Mouse (Mus musculus): ENCODE data around the gene Matn1. TPM values are rescaled to one million over a fixed set of nuclear protein-coding genes. Genes with fewer than 3 reads are reported as not detected.

Matn1 gene
- polyA plus RNA-seq, 1 experiment from 2014 or later: 12.1 TPM

GRCm38 (mm10) chr4:130908133-130908532 lies 36.1 kb upstream of the Matn1 start:
- H3K9ac ChIP-seq (replicated peaks): no peak overlapping the region
- no peaks in the 10 kb centered on the region for H3K9me3 ChIP-seq
- no peaks in the 10 kb centered on the region for H3K36me3 ChIP-seq
- no peaks in the 10 kb centered on the region for H3K27me3 ChIP-seq
- no peak for ATAC-seq (ENCODE audit: insufficient number of reproducible peaks, insufficient read depth, low FRiP score, low TSS enrichment, low read depth)
- peak overlapping the region; percentile 4; the same call in 1 of the 2 replicates for H3K27ac ChIP-seq
- WGBS: 90% methylated on average over 10 of the region's 10 CpGs
- peaks cover 48% of the 10 kb centered on the region for H3K4me1 ChIP-seq (replicated peaks)
- H3K4me3 ChIP-seq (replicated peaks): no peak overlapping the region
- no peak overlapping the region for H3K4me2 ChIP-seq

GRCm38 (mm10) chr4:130909167-130909874 lies 34.9 kb upstream of the Matn1 start:
- no peak overlapping the region for H3K9ac ChIP-seq (replicated peaks)
- H3K36me3 ChIP-seq: no peaks in the 10 kb centered on the region
- no peak overlapping the region for H3K27ac ChIP-seq
- peaks cover 53% of the 10 kb centered on the region for H3K4me1 ChIP-seq (replicated peaks)
- no peaks in the 10 kb centered on the region for H3K27me3 ChIP-seq
- H3K4me2 ChIP-seq: no peak overlapping the region
- no peak overlapping the region for H3K4me3 ChIP-seq (replicated peaks)
- no peak for ATAC-seq (ENCODE audit: insufficient number of reproducible peaks, insufficient read depth, low FRiP score, low TSS enrichment, low read depth)
- no peaks in the 10 kb centered on the region for H3K9me3 ChIP-seq
- WGBS: 55% methylated on average over 17 of the region's 17 CpGs

GRCm38 (mm10) chr4:130910666-130911065 lies 33.5 kb upstream of the Matn1 start:
- no peak overlapping the region for H3K9ac ChIP-seq (replicated peaks)
- no peaks in the 10 kb centered on the region for H3K36me3 ChIP-seq
- no peaks in the 10 kb centered on the region for H3K27me3 ChIP-seq
- H3K27ac ChIP-seq: no peak overlapping the region
- H3K4me1 ChIP-seq (replicated peaks): peaks cover 50% of the 10 kb centered on the region
- ATAC-seq (ENCODE audit: insufficient number of reproducible peaks, insufficient read depth, low FRiP score, low TSS enrichment, low read depth): no peak
- 37% methylated on average over 7 of the region's 7 CpGs for WGBS
- H3K4me2 ChIP-seq: no peak overlapping the region
- H3K4me3 ChIP-seq (replicated peaks): no peak overlapping the region
- no peaks in the 10 kb centered on the region for H3K9me3 ChIP-seq

- Histone ChIP-seq H3K9me3 (no peaks in the 10 kb centered on the region), H3K9ac (replicated peaks) (no peak overlapping the region), H3K36me3 (no peaks in the 10 kb centered on the region), H3K4me2 (no peak overlapping the region), H3K4me1 (replicated peaks) (peaks cover 32% of the 10 kb centered on the region), H3K27me3 (no peaks in the 10 kb centered on the region), H3K4me3 (replicated peaks) (no peak overlapping the region), H3K27ac (no peak overlapping the region)
- ATAC-seq (ENCODE audit: insufficient number of reproducible peaks, insufficient read depth, low FRiP score, low TSS enrichment, low read depth): no peak
- 80% methylated on average over 3 of the region's 3 CpGs for WGBS
Measured at GRCm38 (mm10) chr4:130912626-130913025, 31.6 kb upstream of the Matn1 start.

- no peak for ATAC-seq (ENCODE audit: insufficient number of reproducible peaks, insufficient read depth, low FRiP score, low TSS enrichment, low read depth)
- 61% methylated on average over 11 of the region's 11 CpGs for WGBS
- no peak within 1 kb of the TSS for H3K4me3 ChIP-seq (replicated peaks)
- no peaks in the 10 kb centered on the region for H3K36me3 ChIP-seq
- H3K9ac ChIP-seq (replicated peaks): no peak within 1 kb of the TSS
- no peak within 1 kb of the TSS for H3K27ac ChIP-seq
- 0 out of 2 replicates have a peak within 1 kb of the TSS, but pooled peaks have one; percentile 6 for H3K4me2 ChIP-seq
- H3K27me3 ChIP-seq: no peaks in the 10 kb centered on the region
- no peaks in the 10 kb centered on the region for H3K9me3 ChIP-seq
- peaks cover 28% of the 10 kb centered on the region for H3K4me1 ChIP-seq (replicated peaks)
Measured at GRCm38 (mm10) chr4:130913077-130913476, 31.1 kb upstream of the Matn1 start, which contains the start of gene Laptm5. Gene Laptm5 (plus strand): TSS chr4:130913125.

GRCm38 (mm10) chr4:130913511-130913910 lies 30.7 kb upstream of the Matn1 start:
- Histone ChIP-seq H3K4me3 (replicated peaks) (no peak overlapping the region), H3K27ac (no peak overlapping the region), H3K4me1 (replicated peaks) (peaks cover 28% of the 10 kb centered on the region), H3K9ac (replicated peaks) (no peak overlapping the region), H3K4me2 (0 out of 2 replicates have a peak overlapping the region, but pooled peaks have one; percentile 6), H3K9me3 (no peaks in the 10 kb centered on the region), H3K36me3 (no peaks in the 10 kb centered on the region), H3K27me3 (no peaks in the 10 kb centered on the region)
- WGBS: 80% methylated on average over 3 of the region's 3 CpGs
- ATAC-seq (ENCODE audit: insufficient number of reproducible peaks, insufficient read depth, low FRiP score, low TSS enrichment, low read depth): no peak

- H3K27ac ChIP-seq: no peak overlapping the region
- H3K4me2 ChIP-seq: no peak overlapping the region
Measured at GRCm38 (mm10) chr4:130914011-130914410, 30.2 kb upstream of the Matn1 start.

GRCm38 (mm10) chr4:130914527-130914926 lies 29.7 kb upstream of the Matn1 start:
- Histone ChIP-seq H3K9ac (replicated peaks) (no peak overlapping the region), H3K27ac (no peak overlapping the region), H3K36me3 (no peaks in the 10 kb centered on the region), H3K9me3 (no peaks in the 10 kb centered on the region), H3K4me1 (replicated peaks) (peaks cover 21% of the 10 kb centered on the region), H3K4me3 (replicated peaks) (no peak overlapping the region), H3K4me2 (no peak overlapping the region), H3K27me3 (no peaks in the 10 kb centered on the region)
- no peak for ATAC-seq (ENCODE audit: insufficient number of reproducible peaks, insufficient read depth, low FRiP score, low TSS enrichment, low read depth)
- WGBS: 77% methylated on average over 7 of the region's 7 CpGs

More at GRCm38 (mm10) chr4:130914011-130914410, 30.2 kb upstream of the Matn1 start:
- no peak overlapping the region for H3K4me3 ChIP-seq (replicated peaks)
- no peaks in the 10 kb centered on the region for H3K27me3 ChIP-seq
- no peak overlapping the region for H3K9ac ChIP-seq (replicated peaks)
- no peaks in the 10 kb centered on the region for H3K36me3 ChIP-seq
- no peak for ATAC-seq (ENCODE audit: insufficient number of reproducible peaks, insufficient read depth, low FRiP score, low TSS enrichment, low read depth)
- H3K9me3 ChIP-seq: no peaks in the 10 kb centered on the region
- peaks cover 23% of the 10 kb centered on the region for H3K4me1 ChIP-seq (replicated peaks)
- WGBS: 79% methylated on average over 4 of the region's 4 CpGs

GRCm38 (mm10) chr4:130915006-130915667 lies 29.0 kb upstream of the Matn1 start:
- no peaks in the 10 kb centered on the region for H3K36me3 ChIP-seq
- no peak for ATAC-seq (ENCODE audit: insufficient number of reproducible peaks, insufficient read depth, low FRiP score, low TSS enrichment, low read depth)
- peaks cover 23% of the 10 kb centered on the region for H3K4me1 ChIP-seq (replicated peaks)
- H3K9ac ChIP-seq (replicated peaks): no peak overlapping the region
- no peaks in the 10 kb centered on the region for H3K9me3 ChIP-seq
- no peak overlapping the region for H3K27ac ChIP-seq
- H3K4me2 ChIP-seq: no peak overlapping the region
- H3K4me3 ChIP-seq (replicated peaks): no peak overlapping the region
- no peaks in the 10 kb centered on the region for H3K27me3 ChIP-seq
- WGBS: 75% methylated on average over 12 of the region's 12 CpGs

GRCm38 (mm10) chr4:130915668-130916035 lies 28.5 kb upstream of the Matn1 start:
- H3K4me2 ChIP-seq: no peak overlapping the region
- peaks cover 27% of the 10 kb centered on the region for H3K4me1 ChIP-seq (replicated peaks)
- no peaks in the 10 kb centered on the region for H3K36me3 ChIP-seq
- no peak overlapping the region for H3K4me3 ChIP-seq (replicated peaks)
- no peak for ATAC-seq (ENCODE audit: insufficient number of reproducible peaks, insufficient read depth, low FRiP score, low TSS enrichment, low read depth)
- H3K9ac ChIP-seq (replicated peaks): no peak overlapping the region
- H3K9me3 ChIP-seq: no peaks in the 10 kb centered on the region
- 48% methylated on average over 7 of the region's 7 CpGs for WGBS
- H3K27me3 ChIP-seq: no peaks in the 10 kb centered on the region
- no peak overlapping the region for H3K27ac ChIP-seq

GRCm38 (mm10) chr4:130916639-130917038 lies 27.5 kb upstream of the Matn1 start:
- H3K9ac ChIP-seq (replicated peaks): no peak overlapping the region
- no peak overlapping the region for H3K4me3 ChIP-seq (replicated peaks)
- no peak overlapping the region for H3K4me2 ChIP-seq
- H3K9me3 ChIP-seq: no peaks in the 10 kb centered on the region
- no peak for ATAC-seq (ENCODE audit: insufficient number of reproducible peaks, insufficient read depth, low FRiP score, low TSS enrichment, low read depth)
- no peaks in the 10 kb centered on the region for H3K27me3 ChIP-seq
- H3K4me1 ChIP-seq (replicated peaks): peaks cover 35% of the 10 kb centered on the region
- no peak overlapping the region for H3K27ac ChIP-seq
- 80% methylated on average over 7 of the region's 7 CpGs for WGBS
- no peaks in the 10 kb centered on the region for H3K36me3 ChIP-seq

All from limb, embryonic 12.5 days (tissue).